Mouse (Mus musculus): ENCODE measurements around the gene Marveld2. TPM values are rescaled to one million over a fixed set of nuclear protein-coding genes. Genes with fewer than 3 reads are reported as not detected.

The Marveld2 gene
- polyA plus RNA-seq, 1 experiment from 2014 or later = 7.3 TPM

- Histone ChIP-seq H3K4me1 (replicated peaks) (no peaks in the 10 kb centered on the region), H3K27ac (replicated peaks) (no peak overlapping the region), H3K36me3 (replicated peaks) (no peaks in the 10 kb centered on the region), H3K9ac (no peak overlapping the region), H3K27me3 (no peaks in the 10 kb centered on the region), H3K4me3 (replicated peaks) (no peak overlapping the region), H3K9me3 (replicated peaks) (no peaks in the 10 kb centered on the region), H3K4me2 (no peak overlapping the region)
- no peak for ATAC-seq (ENCODE audit: insufficient read depth)
- 76% methylated on average over 1 of the region's 1 CpGs for WGBS (ENCODE audit: insufficient replicate concordance)
These were observed 48.4 kb downstream of the Marveld2 start for GRCm38 (mm10) chr13:100568359-100568758.

- no peak overlapping the region for H3K4me2 ChIP-seq
- no peak overlapping the region for H3K27ac ChIP-seq (replicated peaks)
- H3K27me3 ChIP-seq = peaks cover 2% of the 10 kb centered on the region; the same call in 1 of the 2 replicates
- H3K36me3 ChIP-seq (replicated peaks) = no peaks in the 10 kb centered on the region
- no peak overlapping the region for H3K9ac ChIP-seq
- no peaks in the 10 kb centered on the region for H3K4me1 ChIP-seq (replicated peaks)
- H3K4me3 ChIP-seq (replicated peaks) = no peak overlapping the region
- ATAC-seq (ENCODE audit: insufficient read depth) = no peak
- H3K9me3 ChIP-seq (replicated peaks) = no peaks in the 10 kb centered on the region
- 66% methylated on average over 9 of the region's 9 CpGs for WGBS (ENCODE audit: insufficient replicate concordance)
These were observed 57.3 kb downstream of the Marveld2 start for GRCm38 (mm10) chr13:100559449-100559848.

GRCm38 (mm10) chr13:100557011-100557410 is 59.8 kb downstream of the Marveld2 start:
- H3K9ac ChIP-seq = no peak overlapping the region
- no peak overlapping the region for H3K27ac ChIP-seq (replicated peaks)
- no peak overlapping the region for H3K4me3 ChIP-seq (replicated peaks)
- no peak for ATAC-seq (ENCODE audit: insufficient read depth)
- WGBS (ENCODE audit: insufficient replicate concordance) = 64% methylated on average over 4 of the region's 4 CpGs
- peaks cover 25% of the 10 kb centered on the region for H3K27me3 ChIP-seq
- H3K9me3 ChIP-seq (replicated peaks) = no peaks in the 10 kb centered on the region
- H3K36me3 ChIP-seq (replicated peaks) = no peaks in the 10 kb centered on the region
- H3K4me2 ChIP-seq = no peak overlapping the region
- peaks cover 9% of the 10 kb centered on the region; the same call in 1 of the 2 replicates for H3K4me1 ChIP-seq (replicated peaks)

GRCm38 (mm10) chr13:100553042-100553437 is 63.7 kb downstream of the Marveld2 start:
- Histone ChIP-seq H3K4me3 (replicated peaks) (peak overlapping the region; percentile 59), H3K4me2 (peak overlapping the region; percentile 68), H3K9ac (no peak overlapping the region), H3K4me1 (replicated peaks) (peaks cover 15% of the 10 kb centered on the region; the same call in 1 of the 2 replicates), H3K27me3 (peaks cover 62% of the 10 kb centered on the region), H3K9me3 (replicated peaks) (no peaks in the 10 kb centered on the region), H3K36me3 (replicated peaks) (no peaks in the 10 kb centered on the region), H3K27ac (replicated peaks) (no peak overlapping the region)
- WGBS (ENCODE audit: insufficient replicate concordance) = 5% methylated on average over 12 of the region's 12 CpGs
- ATAC-seq (ENCODE audit: insufficient read depth) = no peak

GRCm38 (mm10) chr13:100552369-100553041 is 64.3 kb downstream of the Marveld2 start, which contains the start of gene Ocln:
TSS of gene Ocln (minus strand) at chr13:100552718.
- H3K27me3 ChIP-seq = peaks cover 62% of the 10 kb centered on the region
- H3K4me2 ChIP-seq = peak within 1 kb of the TSS; percentile 68
- peaks cover 15% of the 10 kb centered on the region; the same call in 1 of the 2 replicates for H3K4me1 ChIP-seq (replicated peaks)
- peak; percentile 74 for ATAC-seq (ENCODE audit: insufficient read depth)
- peak within 1 kb of the TSS; percentile 59 for H3K4me3 ChIP-seq (replicated peaks)
- under 1% methylated on average over 45 of the region's 45 CpGs for WGBS (ENCODE audit: insufficient replicate concordance)
- peak within 1 kb of the TSS; percentile 38 for H3K27ac ChIP-seq (replicated peaks)
- H3K36me3 ChIP-seq (replicated peaks) = no peaks in the 10 kb centered on the region
- H3K9me3 ChIP-seq (replicated peaks) = no peaks in the 10 kb centered on the region
- H3K9ac ChIP-seq = peak within 1 kb of the TSS; percentile 48

- no peak for ATAC-seq (ENCODE audit: insufficient read depth)
- Histone ChIP-seq H3K9ac (peak overlapping the region; percentile 48), H3K36me3 (replicated peaks) (no peaks in the 10 kb centered on the region), H3K27me3 (peaks cover 62% of the 10 kb centered on the region), H3K4me2 (peak overlapping the region; percentile 68), H3K4me3 (replicated peaks) (peak overlapping the region; percentile 59), H3K9me3 (replicated peaks) (no peaks in the 10 kb centered on the region), H3K27ac (replicated peaks) (peak overlapping the region; percentile 38), H3K4me1 (replicated peaks) (peaks cover 15% of the 10 kb centered on the region; the same call in 1 of the 2 replicates)
- WGBS (ENCODE audit: insufficient replicate concordance) = under 1% methylated on average over 33 of the region's 35 CpGs
These were observed 64.8 kb downstream of the Marveld2 start for GRCm38 (mm10) chr13:100552009-100552368.

- H3K4me2 ChIP-seq = peak overlapping the region; percentile 68
- peaks cover 62% of the 10 kb centered on the region for H3K27me3 ChIP-seq
- under 1% methylated on average over 41 of the region's 41 CpGs for WGBS (ENCODE audit: insufficient replicate concordance)
- H3K36me3 ChIP-seq (replicated peaks) = no peaks in the 10 kb centered on the region
- peak overlapping the region; percentile 48 for H3K9ac ChIP-seq
- H3K4me1 ChIP-seq (replicated peaks) = peaks cover 15% of the 10 kb centered on the region; the same call in 1 of the 2 replicates
- H3K27ac ChIP-seq (replicated peaks) = peak overlapping the region; percentile 38
- H3K9me3 ChIP-seq (replicated peaks) = no peaks in the 10 kb centered on the region
- ATAC-seq (ENCODE audit: insufficient read depth) = peak; percentile 16; the same call in 1 of the 2 replicates
- H3K4me3 ChIP-seq (replicated peaks) = peak overlapping the region; percentile 59
These were observed 65.3 kb downstream of the Marveld2 start for GRCm38 (mm10) chr13:100551371-100552008.

GRCm38 (mm10) chr13:100547269-100547668 is 69.5 kb downstream of the Marveld2 start:
- no peak overlapping the region for H3K9ac ChIP-seq
- no peak overlapping the region for H3K27ac ChIP-seq (replicated peaks)
- H3K4me3 ChIP-seq (replicated peaks) = no peak overlapping the region
- no peaks in the 10 kb centered on the region for H3K36me3 ChIP-seq (replicated peaks)
- 61% methylated on average over 5 of the region's 5 CpGs for WGBS (ENCODE audit: insufficient replicate concordance)
- H3K4me2 ChIP-seq = no peak overlapping the region
- H3K4me1 ChIP-seq (replicated peaks) = peaks cover 11% of the 10 kb centered on the region
- H3K9me3 ChIP-seq (replicated peaks) = no peaks in the 10 kb centered on the region
- ATAC-seq (ENCODE audit: insufficient read depth) = no peak
- peaks cover 40% of the 10 kb centered on the region for H3K27me3 ChIP-seq

Other genes starting within 250 kb of the Marveld2 start
- not detected in 2 replicates for gene Naip1, start 164.1 kb downstream of the Marveld2 start, polyA plus RNA-seq (2015; fragmentation: Nextera tagmentation; extraction: Ambion mirVana)
- gene Gtf2h2, start 124.4 kb downstream of the Marveld2 start, polyA plus RNA-seq (2015; fragmentation: Nextera tagmentation; extraction: Ambion mirVana) = 23.6 and 25.5 TPM in 2 replicates
- 10.0 and 10.9 TPM in 2 replicates for gene Ocln, start 64.3 kb downstream of the Marveld2 start, polyA plus RNA-seq (2015; fragmentation: Nextera tagmentation; extraction: Ambion mirVana)
- 141 and 145 TPM in 2 replicates for gene Ak6, start 34.0 kb upstream of the Marveld2 start, polyA plus RNA-seq (2015; fragmentation: Nextera tagmentation; extraction: Ambion mirVana)
- 10.4 and 11.9 TPM in 2 replicates for gene Rad17, start 34.1 kb upstream of the Marveld2 start, polyA plus RNA-seq (2015; fragmentation: Nextera tagmentation; extraction: Ambion mirVana)
- gene Taf9, start 34.6 kb upstream of the Marveld2 start, polyA plus RNA-seq (2015; fragmentation: Nextera tagmentation; extraction: Ambion mirVana) = 10.7 and 12.4 TPM in 2 replicates
- 5.1 and 6.2 TPM in 2 replicates for gene Ccdc125, start 52.7 kb upstream of the Marveld2 start, polyA plus RNA-seq (2015; fragmentation: Nextera tagmentation; extraction: Ambion mirVana)
- 31.9 and 32.1 TPM in 2 replicates for gene Cdk7, start 114.0 kb upstream of the Marveld2 start, polyA plus RNA-seq (2015; fragmentation: Nextera tagmentation; extraction: Ambion mirVana)
- gene Mrps36, start 127.7 kb upstream of the Marveld2 start, polyA plus RNA-seq (2015; fragmentation: Nextera tagmentation; extraction: Ambion mirVana) = 83.5 and 107 TPM in 2 replicates
- 26.5 and 31.0 TPM in 2 replicates for gene Cenph, start 158.9 kb upstream of the Marveld2 start, polyA plus RNA-seq (2015; fragmentation: Nextera tagmentation; extraction: Ambion mirVana)
- 221 and 222 TPM in 2 replicates for gene Ccnb1, start 169.6 kb upstream of the Marveld2 start, polyA plus RNA-seq (2015; fragmentation: Nextera tagmentation; extraction: Ambion mirVana)
- 25.1 and 25.5 TPM in 2 replicates for gene Slc30a5, start 216.5 kb upstream of the Marveld2 start, polyA plus RNA-seq (2015; fragmentation: Nextera tagmentation; extraction: Ambion mirVana)

All from liver, embryonic 15.5 days (tissue).